Mouse (Mus musculus) heart, postnatal 4 days (tissue): Measurements from ENCODE around the gene Arsg. TPM values are rescaled to one million over a fixed set of nuclear protein-coding genes. Genes with fewer than 3 reads are reported as not detected.

Experiments used
- DNase-seq: peaks from one replicate; pipeline ENCODE4 v3.0.0; 2021
- total RNA-seq, 2 experiments: library from RNA; stranded (reverse); gene quantifications; 2 replicates each; pipeline ENCODE4 v1.2.3; 2021

Arsg gene
- total RNA-seq, 2 experiments from 2014 or later, result 5.2 to 6.1 TPM

GRCm38 (mm10) chr11:109546305-109547001, 73.3 kb downstream of the Arsg start:
- DNase-seq, result peak; percentile 36

GRCm38 (mm10) chr11:109547652-109548051, 74.5 kb downstream of the Arsg start:
- no peak for DNase-seq

GRCm38 (mm10) chr11:109549599-109550290, 76.6 kb downstream of the Arsg start:
- no peak for DNase-seq

GRCm38 (mm10) chr11:109553921-109554320, 80.7 kb downstream of the Arsg start:
- DNase-seq, result no peak

GRCm38 (mm10) chr11:109554443-109554842, 81.3 kb downstream of the Arsg start:
- DNase-seq, result no peak

GRCm38 (mm10) chr11:109556130-109556529, 83.0 kb downstream of the Arsg start:
- no peak for DNase-seq

- no peak for DNase-seq
Measured at GRCm38 (mm10) chr11:109557419-109557818, 84.2 kb downstream of the Arsg start.

GRCm38 (mm10) chr11:109559241-109559640, 86.1 kb downstream of the Arsg start:
- DNase-seq, result no peak

- peak; percentile 68 for DNase-seq
Measured at GRCm38 (mm10) chr11:109560793-109561257, 87.7 kb downstream of the Arsg start.

GRCm38 (mm10) chr11:109561445-109561844, 88.3 kb downstream of the Arsg start:
- no peak for DNase-seq

- no peak for DNase-seq
Measured at GRCm38 (mm10) chr11:109563708-109564107, 90.5 kb downstream of the Arsg start.

GRCm38 (mm10) chr11:109564466-109565214, 91.5 kb downstream of the Arsg start:
- no peak for DNase-seq

GRCm38 (mm10) chr11:109569007-109569618, 95.9 kb downstream of the Arsg start:
- no peak for DNase-seq

GRCm38 (mm10) chr11:109569809-109570208, 96.6 kb downstream of the Arsg start:
- peak; percentile 46 for DNase-seq

GRCm38 (mm10) chr11:109572051-109572450, 98.9 kb downstream of the Arsg start:
- DNase-seq, result no peak

- DNase-seq, result no peak
Measured at GRCm38 (mm10) chr11:109574604-109575003, 101.4 kb downstream of the Arsg start.

GRCm38 (mm10) chr11:109575832-109576231, 102.7 kb downstream of the Arsg start:
- no peak for DNase-seq

GRCm38 (mm10) chr11:109578536-109578935, 105.4 kb downstream of the Arsg start:
- DNase-seq, result no peak

- no peak for DNase-seq
Measured at GRCm38 (mm10) chr11:109579999-109580398, 106.8 kb downstream of the Arsg start.

GRCm38 (mm10) chr11:109583986-109584385, 110.8 kb downstream of the Arsg start:
- no peak for DNase-seq

GRCm38 (mm10) chr11:109584843-109585713, 111.9 kb downstream of the Arsg start:
- DNase-seq, result peak; percentile 82

GRCm38 (mm10) chr11:109586424-109586823, 113.2 kb downstream of the Arsg start:
- DNase-seq, result no peak
